Mouse (Mus musculus) bone marrow macrophage, adult 2 months (primary cell): ENCODE data around the gene Ins2. TPM values are rescaled to one million over a fixed set of nuclear protein-coding genes. Genes with fewer than 3 reads are reported as not detected.

Experiments used
- H3K27ac ChIP-seq: 2 replicates; pipeline ENCODE4 v1.5.1; 2012; ENCODE audit warnings: low read depth, low read length; ENCODE audit not compliant: insufficient read depth
- H3K4me1 ChIP-seq: 2 replicates; pipeline ENCODE4 v1.6.1; 2012; ENCODE audit warnings: low read length; ENCODE audit not compliant: control insufficient read depth, insufficient read depth
- H3K4me3 ChIP-seq: 2 replicates; pipeline ENCODE4 v1.5.1; 2012; ENCODE audit warnings: mild to moderate bottlenecking, low read length, moderate library complexity; ENCODE audit not compliant: insufficient read depth
- CTCF ChIP-seq: IDR thresholded peaks from 2 replicates; pipeline ENCODE4 v1.5.1; 2012; ENCODE audit warnings: low read depth, mild to moderate bottlenecking, low read length, moderate library complexity
- POLR2A ChIP-seq: IDR thresholded peaks from 2 replicates; pipeline ENCODE4 v1.6.1; 2012; ENCODE audit warnings: mild to moderate bottlenecking, low read depth, low read length, borderline replicate concordance
- polyA plus RNA-seq: library from polyadenylated mRNA; stranded (reverse); fragments of >200 nt; gene quantifications from 2 replicates; pipeline ENCODE4 v1.2.4, GENCODE M21; 2012; ENCODE audit not compliant: missing spikeins, insufficient read depth, insufficient read length

Gene Ins2
- polyA plus RNA-seq, 1 experiment: not detected

DNA sequence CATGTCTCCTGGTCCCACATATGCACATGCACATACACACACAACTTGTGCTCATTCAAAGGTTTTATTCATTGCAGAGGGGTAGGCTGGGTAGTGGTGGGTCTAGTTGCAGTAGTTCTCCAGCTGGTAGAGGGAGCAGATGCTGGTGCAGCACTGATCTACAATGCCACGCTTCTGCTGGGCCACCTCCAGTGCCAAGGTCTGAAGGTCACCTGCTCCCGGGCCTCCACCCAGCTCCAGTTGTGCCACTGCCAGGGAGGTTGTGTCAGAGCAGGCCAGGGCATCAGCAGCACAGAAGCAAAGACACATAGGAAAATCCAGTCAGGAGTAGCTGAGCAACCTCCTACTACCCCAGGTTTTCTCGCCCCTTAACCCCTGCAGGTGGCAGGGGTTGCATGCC is 64.6 kb downstream of the Ins2 start:
- TF ChIP-seq POLR2A: no peak
- no peak for TF ChIP-seq CTCF
- H3K27ac ChIP-seq: no peak overlapping the region
- no peak overlapping the region for H3K4me3 ChIP-seq
- H3K4me1 ChIP-seq: no peaks in the 10 kb centered on the region

DNA sequence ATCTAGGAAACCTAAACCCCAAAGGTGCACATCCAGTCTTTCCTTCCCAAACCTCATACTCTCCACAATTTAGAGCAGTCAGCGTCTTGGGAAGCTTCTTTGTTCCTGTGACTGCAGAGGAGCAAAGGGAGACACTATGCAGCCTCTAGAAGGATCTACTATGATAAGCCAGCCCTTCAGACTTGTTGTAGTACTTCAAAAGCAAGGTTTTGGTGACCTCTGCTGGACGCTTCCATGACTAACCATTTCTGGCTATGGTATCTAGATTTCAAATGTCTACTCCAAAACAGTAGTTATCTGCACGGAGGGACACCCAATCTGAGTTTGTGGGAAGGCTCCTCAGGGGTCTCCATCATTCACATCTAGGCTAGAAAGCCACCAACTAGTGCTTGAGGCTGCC is 67.5 kb downstream of the Ins2 start:
- Histone ChIP-seq H3K4me3 (no peak overlapping the region), H3K27ac (no peak overlapping the region), H3K4me1 (no peaks in the 10 kb centered on the region)
- TF ChIP-seq CTCF (no peak), POLR2A (no peak)

DNA sequence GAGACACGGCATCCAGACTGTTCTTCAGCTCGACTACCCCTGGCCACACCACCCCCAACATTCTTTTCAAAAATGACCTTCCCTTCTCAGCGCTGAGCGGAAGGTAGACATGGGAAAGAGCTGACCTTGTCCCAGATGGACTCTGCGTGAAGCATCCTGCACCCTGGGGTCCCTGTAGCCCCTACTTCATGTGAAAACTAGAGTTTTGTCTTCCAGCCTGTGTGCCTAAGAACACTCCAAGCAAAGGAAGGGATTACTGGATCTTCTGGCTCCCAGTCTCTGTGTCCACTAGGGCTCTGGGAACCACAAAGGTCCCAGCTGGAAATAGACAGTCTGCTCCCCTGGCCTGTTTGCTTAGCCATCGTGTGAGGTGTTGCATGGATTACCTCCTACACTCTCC is 68.0 kb downstream of the Ins2 start:
- Histone ChIP-seq H3K4me3 (no peak overlapping the region), H3K4me1 (no peaks in the 10 kb centered on the region), H3K27ac (no peak overlapping the region)
- TF ChIP-seq CTCF (no peak), POLR2A (no peak)

DNA sequence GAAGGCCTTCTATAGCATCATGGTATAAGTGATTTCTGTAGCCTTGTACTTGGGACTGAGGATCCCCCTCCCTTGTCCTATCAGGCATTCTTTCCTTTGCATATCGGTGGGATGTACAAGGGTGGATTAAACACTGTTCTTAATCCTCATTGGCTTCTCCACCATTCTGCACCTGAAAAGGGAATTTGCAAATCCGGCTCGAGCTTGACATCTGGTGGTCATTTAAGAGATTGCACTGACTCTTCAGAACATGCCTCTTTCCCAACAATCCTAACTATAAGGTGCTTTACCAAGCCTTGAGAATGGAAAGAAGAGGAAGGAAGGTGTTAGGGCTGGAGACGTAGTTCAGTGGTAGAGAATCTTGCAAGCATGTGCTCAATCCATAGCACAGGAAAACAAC is 71.1 kb downstream of the Ins2 start:
- no peak overlapping the region for H3K4me3 ChIP-seq
- H3K27ac ChIP-seq: no peak overlapping the region
- no peak for TF ChIP-seq CTCF
- no peak for TF ChIP-seq POLR2A
- no peaks in the 10 kb centered on the region for H3K4me1 ChIP-seq

DNA sequence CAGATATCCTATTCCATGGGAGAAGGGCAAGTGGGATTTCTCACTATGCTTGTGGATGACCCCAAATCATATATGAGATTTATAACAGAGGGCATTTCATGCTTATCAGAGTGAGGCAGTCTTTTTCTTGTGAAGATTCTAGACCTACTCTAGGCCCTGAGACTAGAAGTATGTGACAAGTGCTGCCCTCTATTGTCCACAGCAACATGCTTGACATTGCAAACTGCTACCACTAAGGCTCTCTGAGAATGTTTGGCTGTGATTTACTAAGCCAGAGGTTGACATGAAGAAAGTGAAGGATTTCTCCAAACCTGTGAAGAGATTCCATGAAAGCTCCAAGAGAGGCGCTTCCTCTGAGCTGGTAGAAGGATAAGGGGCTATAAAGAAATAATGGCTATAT is 72.1 kb downstream of the Ins2 start:
- no peak for TF ChIP-seq POLR2A
- TF ChIP-seq CTCF: no peak
- no peak overlapping the region for H3K27ac ChIP-seq
- H3K4me1 ChIP-seq: no peaks in the 10 kb centered on the region
- H3K4me3 ChIP-seq: no peak overlapping the region

DNA sequence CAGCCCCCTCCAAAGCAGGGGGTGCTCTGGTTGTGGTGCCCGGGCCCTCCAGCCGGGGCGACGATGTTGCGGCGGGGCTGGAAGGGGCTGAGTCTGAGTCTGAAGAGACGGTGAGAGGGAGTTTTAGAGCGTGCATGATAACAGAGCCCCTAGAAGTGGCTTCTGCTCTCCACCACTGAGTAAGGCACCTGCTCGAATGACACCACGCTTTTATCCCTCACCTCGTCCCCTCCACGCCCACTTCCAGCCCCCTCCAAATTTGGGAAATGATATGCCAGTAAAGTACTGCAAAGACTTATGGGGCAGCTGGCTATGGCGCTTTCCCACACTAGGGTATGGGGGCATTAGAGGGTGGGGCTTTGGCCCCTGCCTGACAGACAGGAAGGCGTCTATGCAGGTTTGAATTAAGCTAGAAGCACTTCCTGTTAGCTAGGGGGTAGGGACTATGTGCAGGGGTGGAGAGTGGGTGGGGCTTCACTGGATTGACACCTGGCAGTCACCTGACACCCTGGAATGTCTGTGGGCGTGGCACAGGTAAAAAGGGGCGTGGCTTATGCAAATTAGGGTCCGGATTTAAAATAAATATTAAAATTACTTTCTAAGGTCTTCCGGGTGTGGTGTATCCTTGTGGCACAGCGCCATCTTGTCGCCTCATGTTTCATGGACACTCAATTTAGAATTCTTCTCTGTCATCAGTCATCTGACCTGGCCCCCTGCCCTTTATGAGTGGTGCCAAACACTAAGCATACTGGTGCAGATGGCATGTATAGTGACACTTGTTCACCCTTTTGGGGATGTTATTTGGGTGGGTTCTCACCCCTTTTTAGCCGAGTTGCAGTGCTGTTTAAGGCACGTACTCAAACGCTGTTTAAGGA is 73.2 kb downstream of the Ins2 start, which contains the start of gene Gm49394:
Gm49394 (minus strand) TSS at position 192 of the 875 bp plus-strand sequence.
- Histone ChIP-seq H3K27ac (no peak within 1 kb of the TSS), H3K4me1 (no peaks in the 10 kb centered on the region), H3K4me3 (no peak within 1 kb of the TSS)
- TF ChIP-seq CTCF: no peak
- no peak for TF ChIP-seq POLR2A

DNA sequence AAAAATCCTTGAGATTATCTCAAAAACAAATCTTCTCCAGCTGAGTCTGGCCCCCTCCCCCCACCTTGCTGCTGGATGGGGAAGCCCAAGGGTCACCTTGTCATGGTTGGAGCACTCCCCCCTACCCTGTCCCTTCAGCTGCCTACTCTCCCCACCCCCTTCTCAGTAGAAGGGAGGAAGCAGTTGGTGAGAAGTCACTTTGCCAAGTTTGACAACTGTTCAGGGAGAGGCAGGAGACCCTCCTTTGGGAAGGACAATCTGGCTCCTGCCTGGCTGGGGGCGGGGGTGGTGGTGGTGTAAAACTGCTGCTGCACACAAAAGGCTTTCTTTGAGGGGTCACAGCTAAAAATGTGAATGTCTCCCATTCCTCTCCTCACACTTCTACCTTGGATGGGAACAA is 74.9 kb downstream of the Ins2 start:
- no peak overlapping the region for H3K4me3 ChIP-seq
- no peak for TF ChIP-seq POLR2A
- TF ChIP-seq CTCF: no peak

DNA sequence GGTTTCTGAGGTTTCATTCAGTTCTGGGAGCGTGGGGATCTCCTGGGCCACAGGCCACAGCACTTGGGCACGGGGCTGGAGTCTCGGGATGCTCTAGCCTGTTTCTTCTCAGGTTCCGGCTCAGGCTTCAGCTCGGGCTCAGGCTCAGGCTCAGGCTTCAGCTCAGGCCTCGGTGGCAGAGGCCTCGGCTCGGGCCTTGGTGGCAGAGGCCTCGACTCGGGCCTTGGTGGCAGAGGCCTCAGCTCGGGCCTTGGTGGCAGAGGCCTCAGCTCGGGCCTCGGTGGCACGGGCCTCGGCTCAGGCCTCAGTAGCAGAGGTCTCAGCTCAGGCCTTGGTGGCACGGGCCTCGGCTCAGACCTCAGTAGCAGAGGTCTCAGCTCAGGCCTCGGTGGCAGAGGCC is 75.7 kb downstream of the Ins2 start:
- Histone ChIP-seq H3K4me1 (no peaks in the 10 kb centered on the region), H3K27ac (no peak overlapping the region), H3K4me3 (no peak overlapping the region)
- no peak for TF ChIP-seq POLR2A
- no peak for TF ChIP-seq CTCF

More for the DNA sequence above, 74.9 kb downstream of the Ins2 start:
- H3K27ac ChIP-seq: no peak overlapping the region
- H3K4me1 ChIP-seq: no peaks in the 10 kb centered on the region

DNA sequence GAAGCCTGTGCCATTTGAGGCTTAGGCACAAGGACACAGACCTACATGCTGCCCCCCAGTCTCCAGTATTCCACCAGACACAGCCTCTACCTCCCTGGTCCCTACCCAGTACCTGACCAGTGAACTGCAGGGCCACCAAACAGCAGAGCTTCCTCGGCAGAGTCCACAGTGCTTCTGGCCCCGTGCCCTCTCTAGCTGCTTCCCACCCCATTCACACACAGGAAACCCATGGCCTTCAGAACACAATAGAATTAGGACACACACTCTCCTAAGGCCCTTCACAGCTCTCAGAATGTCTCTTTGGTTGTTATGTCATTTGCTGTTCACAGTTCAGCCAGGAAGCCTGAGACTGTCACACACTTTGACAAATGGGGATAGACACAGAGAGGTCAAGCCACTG is 76.5 kb downstream of the Ins2 start, which contains the start of gene Igf2:
Igf2 (minus strand) TSS at position 158 of the 400 bp plus-strand sequence.
- H3K27ac ChIP-seq: no peak within 1 kb of the TSS
- no peaks in the 10 kb centered on the region for H3K4me1 ChIP-seq
- TF ChIP-seq POLR2A (no peak), CTCF (no peak)
- H3K4me3 ChIP-seq: no peak within 1 kb of the TSS

DNA sequence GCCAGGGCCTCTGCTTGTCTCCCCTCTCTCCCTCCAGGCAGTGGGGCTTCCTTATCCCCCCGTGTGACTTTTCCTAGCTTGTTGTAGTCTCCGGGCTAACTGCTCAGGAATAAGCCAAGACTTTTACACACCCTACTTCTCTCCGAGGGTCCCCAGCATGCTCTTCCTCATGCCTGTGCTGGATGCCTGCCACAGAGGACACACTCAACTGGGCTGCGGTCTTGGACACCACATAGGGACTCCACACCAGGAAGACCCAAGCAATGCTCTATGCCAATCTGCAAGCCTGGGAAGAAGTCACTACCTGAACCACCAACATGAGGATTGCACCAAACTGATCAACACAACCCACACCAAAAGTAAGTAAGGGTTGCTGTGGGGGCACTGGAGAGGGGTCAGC is 77.1 kb downstream of the Ins2 start:
- TF ChIP-seq CTCF: no peak
- no peak for TF ChIP-seq POLR2A
- Histone ChIP-seq H3K27ac (no peak overlapping the region), H3K4me3 (no peak overlapping the region), H3K4me1 (no peaks in the 10 kb centered on the region)

DNA sequence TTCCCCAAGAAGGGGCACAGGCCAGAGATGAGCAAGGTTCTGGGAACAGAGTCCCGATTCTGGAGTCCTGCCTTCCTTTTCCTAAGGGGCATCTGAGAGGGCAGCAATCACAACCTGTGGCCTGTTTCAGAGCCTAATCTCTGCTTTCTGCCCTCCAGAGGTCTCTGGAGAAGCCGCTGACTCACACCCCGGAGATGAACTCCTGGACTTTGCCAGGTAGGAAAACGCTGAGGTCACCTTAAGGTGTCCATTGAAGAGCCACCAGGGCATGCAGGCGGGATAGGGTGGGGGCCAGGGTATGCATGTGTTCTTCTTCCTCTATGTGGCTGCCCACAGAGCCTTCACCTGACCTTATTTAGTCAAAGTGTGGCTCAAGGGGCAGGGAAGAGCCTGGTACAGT is 77.8 kb downstream of the Ins2 start:
- TF ChIP-seq POLR2A: no peak
- TF ChIP-seq CTCF: no peak
- Histone ChIP-seq H3K4me3 (no peak overlapping the region), H3K4me1 (no peaks in the 10 kb centered on the region), H3K27ac (no peak overlapping the region)
